Mouse (Mus musculus) brain, embryonic 14.5 days (tissue): ENCODE data around the gene Slco2b1.

Source experiments
- CTCF ChIP-seq: fragments of 200-500 bp; IDR thresholded peaks from 2 replicates; pipeline ENCODE4 v1.5.1; 2012; ENCODE audit warnings: inconsistent platforms, mild to moderate bottlenecking, moderate library complexity, borderline replicate concordance; ENCODE audit not compliant: insufficient read depth, insufficient read length; ENCODE audit errors: extremely low read depth
- POLR2A ChIP-seq: fragments of 200-500 bp; IDR thresholded peaks from 2 replicates; pipeline ENCODE4 v1.6.1; 2012; ENCODE audit warnings: mild to moderate bottlenecking, inconsistent platforms, borderline replicate concordance; ENCODE audit not compliant: poor library complexity, insufficient read depth, insufficient read length, severe bottlenecking; ENCODE audit errors: extremely low read depth

DNA sequence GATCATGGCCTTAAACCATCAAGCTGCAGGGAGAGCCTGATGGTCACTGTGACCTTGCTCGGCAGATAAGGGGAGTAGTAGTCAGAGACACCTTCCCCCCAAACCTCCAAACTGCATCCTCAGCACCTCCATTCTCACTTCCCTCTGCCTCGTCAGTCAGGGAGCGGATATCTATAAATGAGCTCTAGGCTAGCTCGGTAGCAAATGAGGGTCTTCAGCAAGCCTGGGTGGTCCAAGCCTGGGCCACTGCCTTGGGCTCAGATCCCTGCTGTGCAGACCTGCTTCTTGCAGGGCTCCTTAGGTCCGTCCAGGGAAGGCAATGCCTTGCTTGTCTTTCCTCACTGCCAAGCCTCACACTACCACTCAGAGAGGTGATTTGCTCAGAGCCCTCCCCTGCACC is 2.4 kb downstream of the Slco2b1 start:
- no peak for TF ChIP-seq CTCF
- no peak for TF ChIP-seq POLR2A
